Mouse (Mus musculus) G1E (cell line): ENCODE data around the gene Tie1.

Source experiments
- CTCF ChIP-seq: IDR thresholded peaks from 2 replicates; pipeline ENCODE4 v1.5.1; 2012; ENCODE audit warnings: low read depth, low read length, inconsistent platforms, mixed read lengths
- POLR2AphosphoS5 ChIP-seq: IDR thresholded peaks from 2 replicates; pipeline ENCODE4 v1.6.1; 2012; ENCODE audit warnings: low read depth, low read length, inconsistent platforms; ENCODE audit not compliant: insufficient replicate concordance
- TAL1 ChIP-seq: conservative IDR thresholded peaks from 2 replicates; pipeline ENCODE4 v1.6.1; 2012; ENCODE audit warnings: low read depth, low read length, inconsistent platforms, mixed read lengths

DNA sequence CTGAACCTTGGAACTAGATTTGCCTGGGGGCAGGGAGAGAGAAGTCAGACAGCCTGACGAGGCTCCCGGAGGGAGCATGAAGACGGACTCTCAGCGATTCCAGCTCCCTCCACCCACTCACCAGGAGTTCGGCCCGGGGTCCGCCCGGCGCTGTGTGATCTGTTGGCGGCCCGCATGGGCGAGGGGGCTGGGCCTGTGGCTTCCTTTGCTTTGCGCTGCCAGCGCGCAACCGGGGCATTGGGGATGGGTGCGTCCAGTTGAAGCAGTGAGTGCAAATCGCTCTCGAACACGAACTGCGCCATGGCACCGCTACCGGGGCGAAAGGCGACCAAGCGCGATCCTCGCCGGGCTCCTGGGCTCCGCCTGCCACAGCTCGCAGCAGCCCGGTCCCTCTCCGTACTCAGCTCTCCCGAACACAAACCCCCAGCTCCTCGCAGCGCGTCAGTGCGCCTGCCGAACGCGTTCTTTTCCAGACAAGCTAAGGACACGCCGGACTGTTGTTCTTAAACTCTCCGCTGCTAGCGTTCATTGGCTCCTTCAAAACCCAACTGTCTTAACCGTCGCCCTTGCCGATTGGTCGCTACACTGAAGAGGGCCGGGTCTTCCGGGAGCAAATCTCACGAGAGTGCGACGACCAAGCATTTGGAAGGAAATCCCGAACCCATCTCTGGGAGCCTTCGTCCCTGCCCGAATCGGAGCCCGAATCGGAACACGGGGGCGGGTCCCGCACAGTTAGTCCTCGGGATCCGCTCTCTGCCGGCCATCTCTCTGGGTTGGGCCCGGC, 52.8 kb downstream of the Tie1 start, which contains the start of gene Cdc20:
- TF ChIP-seq CTCF, result no peak
- TF ChIP-seq TAL1, result no peak
- TF ChIP-seq POLR2AphosphoS5, result 0 out of 2 replicates have a peak, but pooled peaks have one; percentile 68
